Mouse (Mus musculus) small intestine, adult 2 months (tissue): ENCODE measurements at regions not wholly inside any gene's neighbourhood (a gene's known extent, or its start where the extent isn't known, plus 50 kb on each side); places are given as distances from the start of the nearest gene placed in this dataset.

Experiments used
- CTCF ChIP-seq: fragments of 200-500 bp; IDR thresholded peaks from 2 replicates; pipeline ENCODE4 v1.5.1; 2012; ENCODE audit warnings: low read depth, mild to moderate bottlenecking, control low read depth, inconsistent platforms, low read length, moderate library complexity, mixed read lengths; ENCODE audit not compliant: insufficient replicate concordance, insufficient read length; ENCODE audit errors: extremely low read depth
- POLR2A ChIP-seq: fragments of 200-500 bp; IDR thresholded peaks from 2 replicates; pipeline ENCODE4 v1.6.1; 2012; ENCODE audit warnings: low read depth, mild to moderate bottlenecking, control low read depth, inconsistent platforms, low read length, moderate library complexity

GRCm38 (mm10) chr13:28732036-28732435 is 221.5 kb downstream of the Sox4 start:
- TF ChIP-seq CTCF (no peak), POLR2A (no peak)
